Mouse (Mus musculus): ENCODE data around the gene Olfr640.

DNA sequence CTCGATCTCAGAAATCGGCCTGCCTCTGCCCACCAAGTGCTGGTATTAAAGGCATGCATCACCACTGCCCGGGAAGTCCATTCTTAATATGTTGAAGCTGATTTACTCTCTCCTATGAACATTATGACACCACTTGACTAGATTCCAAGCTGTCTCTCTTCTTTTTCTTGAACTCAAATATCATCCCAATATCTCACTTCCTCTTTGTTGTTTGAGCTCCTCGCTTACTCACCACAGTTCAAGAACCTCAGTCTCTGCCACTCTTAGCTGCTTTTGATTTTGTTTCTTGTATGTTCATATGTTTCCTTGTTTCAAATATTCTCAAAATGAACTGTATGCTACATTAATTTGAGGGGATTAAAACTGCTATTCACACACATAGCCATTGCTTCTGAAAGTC, 25.4 kb upstream of the Olfr640 start:
- no peak for TF ChIP-seq BHLHE40 (IDR thresholded peaks at IDR 0.05; ENCODE audit: borderline replicate concordance, low read depth, low read length)
- no peak for TF ChIP-seq EP300 (IDR thresholded peaks at IDR 0.05; ENCODE audit: low read depth in 1 of 2, low read length in 2 of 2)
- TF ChIP-seq ZKSCAN1 (IDR thresholded peaks at IDR 0.05; ENCODE audit: low read depth, low read length), result no peak
- no peak for TF ChIP-seq CTCF (IDR thresholded peaks at IDR 0.05 in 2 of 3, conservative IDR thresholded peaks at IDR 0.05 in 1 of 3; ENCODE audit: control insufficient read depth in 1 of 3, insufficient read depth in 1 of 3, low read depth in 2 of 3, low read length in 3 of 3, poor library complexity in 1 of 3, severe bottlenecking in 1 of 3)
